Mouse (Mus musculus): Measurements from ENCODE around the gene Zfp938. TPM values are rescaled to one million over a fixed set of nuclear protein-coding genes. Genes with fewer than 3 reads are reported as not detected.

Gene Zfp938
- polyA plus RNA-seq (2012; rRNA removed), result 20.9 and 23.0 TPM in 2 replicates

DNA sequence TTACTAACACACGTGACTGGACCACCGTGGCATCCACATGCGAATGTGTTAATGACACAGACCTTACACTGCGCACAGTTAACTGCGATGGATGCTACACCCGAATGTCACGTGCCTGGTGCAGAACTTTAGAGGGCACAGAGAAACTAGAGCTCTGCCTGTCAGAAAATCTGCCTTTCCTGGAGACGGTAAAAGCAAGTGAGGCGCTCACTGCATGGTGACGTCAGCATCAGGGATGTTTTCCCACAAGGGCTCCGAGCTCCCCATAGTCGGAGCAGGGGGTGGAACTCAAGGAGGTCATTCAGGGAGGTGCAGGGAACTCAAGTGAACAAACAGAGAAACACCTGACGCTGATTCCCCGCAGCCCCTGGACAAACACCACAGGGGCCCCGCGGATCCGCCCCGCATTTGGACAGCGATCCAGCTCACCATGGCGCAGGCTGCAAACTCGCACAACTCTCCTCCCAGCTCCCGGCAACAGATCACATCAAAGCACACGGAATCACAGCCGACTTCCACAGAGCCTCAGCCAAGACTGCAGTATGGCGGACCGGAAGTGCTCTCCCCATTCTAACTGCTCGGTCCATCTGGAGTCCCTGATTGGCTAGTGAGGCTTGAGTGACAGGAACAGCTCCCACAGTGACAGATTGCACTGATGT is at the start of gene Zfp938:
Zfp938 (minus strand) TSS at position 539 of the 659 bp plus-strand sequence.

Other genes starting within 250 kb of the Zfp938 start
- 10.2 and 10.6 TPM in 2 replicates for gene Zfp873, start 193.2 kb downstream of the Zfp938 start, polyA plus RNA-seq (2012; rRNA removed)
- 3.3 and 3.5 TPM in 2 replicates for gene BC024063, start 157.9 kb downstream of the Zfp938 start, polyA plus RNA-seq (2012; rRNA removed)
- 4.1 and 4.5 TPM in 2 replicates for gene AU041133, start 113.3 kb downstream of the Zfp938 start, polyA plus RNA-seq (2012; rRNA removed)
- gene 4932415D10Rik, start 75.3 kb upstream of the Zfp938 start, polyA plus RNA-seq (2012; rRNA removed), result not detected in 2 replicates
- 5.9 and 6.0 TPM in 2 replicates for gene Gm4924, start 113.0 kb upstream of the Zfp938 start, polyA plus RNA-seq (2012; rRNA removed)

Measured in central nervous system, embryonic 18 days (tissue).